ENCODE assay signal across 22 mouse cellular contexts in the genomic region with DNA sequence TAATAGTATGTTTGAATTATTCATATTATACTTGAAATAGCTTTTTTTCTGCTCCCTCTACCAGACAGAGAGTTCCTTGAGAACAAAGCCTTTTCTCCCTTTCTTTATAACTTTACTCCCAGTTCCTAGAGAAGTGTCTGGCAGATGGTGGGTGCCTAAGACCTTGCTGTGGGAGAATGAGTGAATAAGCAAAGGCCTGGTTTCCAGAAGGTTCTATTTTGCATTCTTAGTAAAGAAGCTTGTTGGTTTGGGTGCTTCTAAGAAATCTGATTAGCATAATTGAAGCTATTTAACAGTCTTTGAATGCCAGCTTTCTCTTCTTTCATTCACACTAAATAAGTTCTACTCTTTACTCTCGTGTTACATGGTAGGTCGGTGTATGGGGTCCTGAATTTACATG.
"Had no signal": no experiment of that assay in that cellular context is flagged by ENCODE, and none has a peak within 500 bp of the region (broad histone marks: within the 10 kb centered on the region; RNA-seq: fewer than 3 reads in every experiment).

No protein-coding gene starts in this region.

- H3K4me1 ChIP-seq: limb, embryonic 12.5 days; limb, embryonic 15.5 days; megakaryocyte, embryonic 14.5 days; midbrain, embryonic 10.5 days; midbrain, embryonic 13.5 days had no signal

- H3K9me3 ChIP-seq: limb, embryonic 12.5 days; limb, embryonic 15.5 days; lung, embryonic 15.5 days; megakaryocyte, embryonic 14.5 days; midbrain, embryonic 10.5 days; midbrain, embryonic 13.5 days had no signal

- DNase-seq: kidney, adult 2 months; kidney, postnatal 25 days; left cerebral cortex, postnatal 4 days; liver, postnatal 0 days; lung, postnatal 10 days; lung, postnatal 36 days; right cerebral cortex, postnatal 14 days; right cerebral cortex, postnatal 4 days; thymus, adult 2 months; thymus, postnatal 25 days had no signal

- H3K36me3 ChIP-seq: limb, embryonic 12.5 days; limb, embryonic 15.5 days; lung, embryonic 15.5 days; midbrain, embryonic 10.5 days; midbrain, embryonic 13.5 days had no signal

- ATAC-seq: liver, postnatal 0 days; midbrain, embryonic 13.5 days; midbrain, embryonic 16.5 days had no signal

- H3K27me3 ChIP-seq: limb, embryonic 12.5 days; limb, embryonic 15.5 days; lung, embryonic 15.5 days; megakaryocyte, embryonic 14.5 days; midbrain, embryonic 13.5 days had no signal

- H3K4me2 ChIP-seq: limb, embryonic 12.5 days; limb, embryonic 15.5 days; liver, embryonic 11.5 days; lung, embryonic 15.5 days; midbrain, embryonic 13.5 days had no signal

- H3K9ac ChIP-seq: limb, embryonic 12.5 days; limb, embryonic 15.5 days; liver, embryonic 14.5 days; liver, postnatal 0 days; lung, embryonic 15.5 days; midbrain, embryonic 13.5 days had no signal

- H3K4me3 ChIP-seq: limb, embryonic 12.5 days; limb, embryonic 15.5 days; lung, embryonic 15.5 days; megakaryocyte, embryonic 14.5 days; midbrain, embryonic 10.5 days; midbrain, embryonic 13.5 days; myocyte had no signal

- H3K27ac ChIP-seq: kidney, postnatal 0 days; limb, embryonic 12.5 days; limb, embryonic 15.5 days; liver, embryonic 14.5 days; lung, embryonic 15.5 days; midbrain, embryonic 10.5 days; midbrain, embryonic 13.5 days; stomach, postnatal 0 days had no signal
